Mouse (Mus musculus) myocyte (in vitro differentiated cells): ENCODE results near the gene Tmem151b.

ENCODE experiments used
- MYOD1 ChIP-seq, 3 experiments: IDR thresholded peaks; one replicate each; pipeline ENCODE4 v1.6.1; 2011; ENCODE audit warnings: control low read depth in 2 of 3, low read depth in 2 of 3, mild to moderate bottlenecking in 2 of 3, moderate library complexity in 1 of 3; ENCODE audit not compliant: insufficient read length in 2 of 3, control insufficient read depth in 1 of 3
- SRF ChIP-seq: IDR thresholded peaks from one replicate; pipeline ENCODE4 v1.6.1; 2011; ENCODE audit warnings: low read depth; ENCODE audit not compliant: control insufficient read depth, insufficient read length
- USF1 ChIP-seq: IDR thresholded peaks from one replicate; pipeline ENCODE4 v1.6.1; 2011; ENCODE audit warnings: low read depth, mild to moderate bottlenecking, control low read depth, moderate library complexity

DNA sequence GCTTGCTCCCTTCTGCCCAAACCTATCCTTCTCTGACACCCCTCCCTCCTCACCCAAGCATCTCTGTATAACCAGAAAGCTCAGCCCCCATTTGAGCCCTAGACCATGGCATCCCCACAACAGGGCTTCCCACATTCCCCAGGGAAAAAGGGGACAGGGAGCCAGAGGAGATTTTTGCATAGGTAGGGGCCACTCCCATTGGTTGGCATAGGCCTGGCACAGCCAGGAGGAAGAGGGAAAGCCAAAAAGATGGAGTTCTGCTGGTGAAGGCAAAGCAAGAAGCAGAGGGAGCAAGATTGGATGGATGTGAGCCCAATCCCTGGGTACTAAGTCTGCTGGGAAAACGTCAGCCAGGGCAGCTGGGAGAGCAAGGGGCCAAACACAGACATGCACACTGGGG, 6.4 kb downstream of the Tmem151b start:
- TF ChIP-seq USF1 (no peak), SRF (no peak), MYOD1 (IDR thresholded peaks at IDR 0.05; ENCODE audit: control insufficient read depth in 1 of 3, insufficient read length in 2 of 3, low read depth in 2 of 3) (no peak)
